Mouse (Mus musculus) brain, embryonic 18.5 days (tissue): Measurements from ENCODE around the gene Tlk1.
A peak's percentile ranks its signal among the peaks of the same experiment; 100 is the strongest.

Source experiments
- DNase-seq: peaks from one replicate; pipeline ENCODE4 v3.0.0-alpha.2; 2012; ENCODE audit warnings: low read depth, low spot score

Gene Tlk1

GRCm38 (mm10) chr2:70790246-70790645 lies 35.3 kb downstream of the Tlk1 start:
- DNase-seq, result no peak

- no peak for DNase-seq
These were observed 36.2 kb downstream of the Tlk1 start for GRCm38 (mm10) chr2:70789331-70789730.

- no peak for DNase-seq
These were observed 41.1 kb downstream of the Tlk1 start for GRCm38 (mm10) chr2:70784447-70784846.

- DNase-seq, result no peak
These were observed 42.0 kb downstream of the Tlk1 start for GRCm38 (mm10) chr2:70783504-70783903.

GRCm38 (mm10) chr2:70779634-70780033 lies 45.9 kb downstream of the Tlk1 start:
- DNase-seq, result peak; percentile 6

GRCm38 (mm10) chr2:70776744-70777143 lies 48.8 kb downstream of the Tlk1 start:
- no peak for DNase-seq

- no peak for DNase-seq
These were observed 60.8 kb downstream of the Tlk1 start for GRCm38 (mm10) chr2:70764734-70765133.

GRCm38 (mm10) chr2:70762741-70763140 lies 62.8 kb downstream of the Tlk1 start:
- no peak for DNase-seq

- DNase-seq, result no peak
These were observed 73.4 kb downstream of the Tlk1 start for GRCm38 (mm10) chr2:70752149-70752548.

- DNase-seq, result no peak
These were observed 73.9 kb downstream of the Tlk1 start for GRCm38 (mm10) chr2:70751655-70752054.

GRCm38 (mm10) chr2:70742588-70742987 lies 82.9 kb downstream of the Tlk1 start:
- no peak for DNase-seq

GRCm38 (mm10) chr2:70741901-70742300 lies 83.6 kb downstream of the Tlk1 start:
- no peak for DNase-seq

- DNase-seq, result no peak
These were observed 89.5 kb downstream of the Tlk1 start for GRCm38 (mm10) chr2:70736008-70736407.

- no peak for DNase-seq
These were observed 90.0 kb downstream of the Tlk1 start for GRCm38 (mm10) chr2:70735534-70735933.

GRCm38 (mm10) chr2:70727089-70727488 lies 98.4 kb downstream of the Tlk1 start:
- no peak for DNase-seq

GRCm38 (mm10) chr2:70723610-70724243 lies 101.8 kb downstream of the Tlk1 start:
- no peak for DNase-seq

- DNase-seq, result no peak
These were observed 114.7 kb downstream of the Tlk1 start for GRCm38 (mm10) chr2:70710878-70711277.

- no peak for DNase-seq
These were observed 115.3 kb downstream of the Tlk1 start for GRCm38 (mm10) chr2:70710236-70710635.

GRCm38 (mm10) chr2:70708986-70709730 lies 116.4 kb downstream of the Tlk1 start:
- DNase-seq, result no peak

GRCm38 (mm10) chr2:70702403-70702802 lies 123.1 kb downstream of the Tlk1 start:
- DNase-seq, result no peak

- no peak for DNase-seq
These were observed 124.0 kb downstream of the Tlk1 start for GRCm38 (mm10) chr2:70701571-70701970.

GRCm38 (mm10) chr2:70700851-70701250 lies 124.7 kb downstream of the Tlk1 start:
- DNase-seq, result no peak

- no peak for DNase-seq
These were observed 129.8 kb downstream of the Tlk1 start for GRCm38 (mm10) chr2:70695712-70696111.
